ENCODE assay signal across 21 mouse cellular contexts in genomic region chr16:12110851-12111437, GRCm38 (mm10).
"Had no signal": no experiment of that assay in that cellular context is flagged by ENCODE, and none has a peak within 500 bp of the region (broad histone marks: within the 10 kb centered on the region; RNA-seq: fewer than 3 reads in every experiment).

No protein-coding gene starts in this region.

- H3K4me1 ChIP-seq: limb, embryonic 12.5 days; limb, embryonic 15.5 days; lung, embryonic 15.5 days had no signal

- DNase-seq: kidney, adult 2 months; kidney, postnatal 25 days; left cerebral cortex, postnatal 4 days; liver, postnatal 0 days; lung, postnatal 10 days; lung, postnatal 36 days; retina, postnatal 1 day; thymus, adult 2 months; thymus, postnatal 14 days; thymus, postnatal 4 days had no signal

- H3K4me3 ChIP-seq: limb, embryonic 12.5 days; limb, embryonic 15.5 days; lung, embryonic 15.5 days; megakaryocyte, embryonic 14.5 days; midbrain, embryonic 10.5 days; midbrain, embryonic 13.5 days; myocyte; neural tube, embryonic 13.5 days had no signal

- H3K27ac ChIP-seq: kidney, postnatal 0 days; limb, embryonic 12.5 days; limb, embryonic 15.5 days; liver, embryonic 14.5 days; lung, embryonic 15.5 days; midbrain, embryonic 10.5 days; midbrain, embryonic 13.5 days; neural tube, embryonic 13.5 days; stomach, postnatal 0 days had no signal
